Mouse (Mus musculus) small intestine, adult 2 months (tissue): ENCODE results near the gene P3h4. TPM values are rescaled to one million over a fixed set of nuclear protein-coding genes. Genes with fewer than 3 reads are reported as not detected.

ENCODE experiments used
- H3K27ac ChIP-seq: fragments of 200-500 bp; 2 replicates; pipeline ENCODE4 v1.5.1; 2012; ENCODE audit warnings: low read depth, low read length, control low read depth, inconsistent platforms; ENCODE audit not compliant: insufficient read depth
- H3K27me3 ChIP-seq: fragments of 200-500 bp; 2 replicates; pipeline ENCODE4 v1.6.1; 2012; ENCODE audit warnings: mild to moderate bottlenecking, moderate library complexity, low read length, inconsistent platforms; ENCODE audit not compliant: control insufficient read depth, insufficient read depth
- H3K36me3 ChIP-seq: fragments of 200-500 bp; 2 replicates; pipeline ENCODE4 v1.6.1; 2012; ENCODE audit warnings: mild to moderate bottlenecking, low read length, control low read depth, inconsistent platforms; ENCODE audit not compliant: control insufficient read depth, insufficient read depth
- H3K4me1 ChIP-seq: fragments of 200-500 bp; 2 replicates; pipeline ENCODE4 v1.6.1; 2012; ENCODE audit warnings: low read length, inconsistent platforms, mixed read lengths; ENCODE audit not compliant: control insufficient read depth, insufficient read depth, insufficient read length
- H3K4me3 ChIP-seq: fragments of 200-500 bp; 2 replicates; pipeline ENCODE4 v1.5.1; 2012; ENCODE audit warnings: low read depth, mild to moderate bottlenecking, control low read depth, inconsistent platforms, low read length, moderate library complexity
- CTCF ChIP-seq: fragments of 200-500 bp; IDR thresholded peaks from 2 replicates; pipeline ENCODE4 v1.5.1; 2012; ENCODE audit warnings: low read depth, mild to moderate bottlenecking, control low read depth, inconsistent platforms, low read length, moderate library complexity, mixed read lengths; ENCODE audit not compliant: insufficient replicate concordance, insufficient read length; ENCODE audit errors: extremely low read depth
- POLR2A ChIP-seq: fragments of 200-500 bp; IDR thresholded peaks from 2 replicates; pipeline ENCODE4 v1.6.1; 2012; ENCODE audit warnings: low read depth, mild to moderate bottlenecking, control low read depth, inconsistent platforms, low read length, moderate library complexity
- WGBS: fragments of 180-500 bp; shearing (Covaris S2); methylation state at CpG from one replicate; pipeline ENCODE4 v1.1.7; 2018; 5-methylcytosine and 5-hydroxymethylcytosine counted together
- polyA plus RNA-seq: library from polyadenylated mRNA; depleted of rRNA; stranded (reverse); fragments of >200 nt; gene quantifications from 2 replicates; pipeline ENCODE4 v1.2.3, GENCODE M21; 2012; rRNA removed

P3h4 gene
- polyA plus RNA-seq, 1 experiment: 11.4 TPM

- Histone ChIP-seq H3K27ac (no peak overlapping the region), H3K36me3 (no peaks in the 10 kb centered on the region), H3K27me3 (peaks cover 27% of the 10 kb centered on the region), H3K4me1 (peaks cover 3% of the 10 kb centered on the region), H3K4me3 (no peak overlapping the region)
- TF ChIP-seq POLR2A: no peak
- TF ChIP-seq CTCF: no peak
- whole genome bisulfite sequencing: 61% methylated on average over 6 of the region's 6 CpGs
Observed at GRCm38 (mm10) chr11:100360175-100360574, 54.5 kb downstream of the P3h4 start.

Other genes with a start within 250 kb of the P3h4 start
- not detected in 2 replicates for gene Krt9, start 221.6 kb downstream of the P3h4 start, polyA plus RNA-seq
- 0.27 TPM in 1 of 2 replicates, not detected in the other for gene Krt14, start 207.3 kb downstream of the P3h4 start, polyA plus RNA-seq
- gene Krt16, start 165.9 kb downstream of the P3h4 start, polyA plus RNA-seq: 0.08 TPM in 1 of 2 replicates, not detected in the other
- gene Krt17, start 153.8 kb downstream of the P3h4 start, polyA plus RNA-seq: 0.11 and 0.72 TPM in 2 replicates
- gene Krt42, start 145.0 kb downstream of the P3h4 start, polyA plus RNA-seq: 0.09 TPM in 1 of 2 replicates, not detected in the other
- 49.3 and 102 TPM in 2 replicates for gene Eif1, start 95.0 kb downstream of the P3h4 start, polyA plus RNA-seq
- gene Gast, start 80.4 kb downstream of the P3h4 start, polyA plus RNA-seq: 0.38 and 336 TPM in 2 replicates
- 2.7 and 4.6 TPM in 2 replicates for gene Hap1, start 58.7 kb downstream of the P3h4 start, polyA plus RNA-seq
- 253 and 689 TPM in 2 replicates for gene Jup, start 17.1 kb downstream of the P3h4 start, polyA plus RNA-seq
- gene Fkbp10, start 861 bp upstream of the P3h4 start, polyA plus RNA-seq: 7.2 and 10.0 TPM in 2 replicates
- 7.9 and 8.4 TPM in 2 replicates for gene Nt5c3b, start 27.0 kb upstream of the P3h4 start, polyA plus RNA-seq
- 0.04 TPM in 1 of 2 replicates, not detected in the other for gene Klhl10, start 27.1 kb upstream of the P3h4 start, polyA plus RNA-seq
- 1.7 TPM in 2 replicates for gene Klhl11, start 57.9 kb upstream of the P3h4 start, polyA plus RNA-seq
- gene Acly, start 113.2 kb upstream of the P3h4 start, polyA plus RNA-seq: 14.0 and 21.7 TPM in 2 replicates
- gene Ttc25, start 130.8 kb upstream of the P3h4 start, polyA plus RNA-seq: 0.01 and 0.09 TPM in 2 replicates
- 12.1 and 19.4 TPM in 2 replicates for gene Cnp, start 160.1 kb upstream of the P3h4 start, polyA plus RNA-seq
- 85.2 and 134 TPM in 2 replicates for gene Nkiras2, start 204.4 kb upstream of the P3h4 start, polyA plus RNA-seq
- gene Dnajc7, start 205.3 kb upstream of the P3h4 start, polyA plus RNA-seq: 10.6 and 24.8 TPM in 2 replicates